Mouse (Mus musculus): ENCODE data around the gene Myo1e.

DNA sequence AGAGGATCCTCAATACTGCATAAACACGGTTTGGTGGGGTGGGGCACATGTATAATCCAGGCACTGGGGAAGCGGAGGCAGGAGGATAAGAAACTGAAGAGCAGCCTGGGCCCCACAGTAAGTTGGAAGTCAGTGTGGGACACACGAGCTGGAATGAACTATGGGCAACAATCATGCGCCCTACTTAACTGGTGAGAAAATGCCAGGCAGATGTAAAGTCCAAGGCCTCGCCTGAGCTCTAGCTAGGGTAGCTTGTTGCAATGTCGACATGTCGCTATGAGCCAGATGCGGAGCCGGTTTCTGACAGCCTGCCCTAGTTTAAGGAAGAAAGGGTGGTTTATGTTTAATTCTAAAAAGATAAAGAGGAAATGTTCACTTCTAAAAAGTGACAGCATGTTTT, 37.9 kb downstream of the Myo1e start:
- TF ChIP-seq CTCF (IDR thresholded peaks at IDR 0.05; ENCODE audit: extremely low read depth, insufficient read length, insufficient replicate concordance, low read depth, low read length), result no peak
- no peak for TF ChIP-seq POLR2A (IDR thresholded peaks at IDR 0.05; ENCODE audit: low read depth, low read length)
